Mouse (Mus musculus): Measurements from ENCODE around the gene Ptpn1. TPM values are rescaled to one million over a fixed set of nuclear protein-coding genes. Genes with fewer than 3 reads are reported as not detected.

The Ptpn1 gene
- polyA plus RNA-seq, 2 experiments, result 10.0 to 24.3 TPM

GRCm38 (mm10) chr2:168002188-168002587, 70.3 kb downstream of the Ptpn1 start:
- H3K27me3 ChIP-seq (ENCODE audit: control insufficient read depth, insufficient read depth, low read length), result no peaks in the 10 kb centered on the region
- ATAC-seq (ENCODE audit: insufficient read depth) (no peak), DNase-seq (ENCODE audit: low read depth in 3 of 3, low spot score in 3 of 3) (no peak)
- no peaks in the 10 kb centered on the region for H3K36me3 ChIP-seq (replicated peaks; ENCODE audit: control insufficient read depth, insufficient read depth, low read depth)
- H3K4me3 ChIP-seq (ENCODE audit: insufficient read depth in 1 of 2, low read depth in 2 of 2, low read length in 2 of 2), result no peak overlapping the region
- TF ChIP-seq CTCF (IDR thresholded peaks at IDR 0.05; ENCODE audit: low read depth) (no peak), EP300 (IDR thresholded peaks at IDR 0.05; ENCODE audit: low read depth) (no peak)
- WGBS (ENCODE audit: insufficient replicate concordance), result 47% methylated on average over 4 of the region's 4 CpGs
- no peak overlapping the region for H3K9ac ChIP-seq (replicated peaks)
- peaks cover 0 to 5% of the 10 kb centered on the region in 2 experiments; a peak in 2 of 4 replicates for H3K4me1 ChIP-seq (replicated peaks; ENCODE audit: control insufficient read depth in 2 of 2, insufficient read depth in 2 of 2, low read length in 1 of 2)
- no peak overlapping the region for H3K27ac ChIP-seq
- H3K9me3 ChIP-seq (ENCODE audit: control insufficient read depth, low read length), result no peaks in the 10 kb centered on the region
- no peak overlapping the region for H3K4me2 ChIP-seq (ENCODE audit: low read depth)

DNA sequence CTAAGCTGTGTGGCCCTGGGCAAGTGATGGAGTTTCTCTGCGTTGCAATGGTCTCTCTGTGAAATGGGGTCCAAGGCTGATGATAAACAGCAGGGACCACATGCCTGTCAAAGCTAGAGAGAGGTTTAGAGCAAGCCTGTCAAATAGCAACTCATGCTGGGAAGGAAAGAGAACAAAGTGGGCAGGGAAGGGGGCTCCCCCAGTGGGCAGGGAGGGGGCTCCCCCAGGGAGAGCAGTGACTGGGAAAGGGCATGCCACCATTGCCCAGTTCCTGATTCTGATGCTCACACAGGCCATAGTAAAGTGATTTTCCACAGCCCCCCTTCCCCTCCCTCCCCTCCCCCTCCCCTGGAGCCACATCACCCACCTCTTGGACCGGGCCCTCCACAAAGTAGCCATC, 71.0 kb downstream of the Ptpn1 start:
- ATAC-seq (ENCODE audit: insufficient read depth) (no peak), DNase-seq (ENCODE audit: low read depth in 3 of 3, low spot score in 3 of 3) (no peak)
- no peak overlapping the region for H3K27ac ChIP-seq
- no peak overlapping the region for H3K4me2 ChIP-seq (ENCODE audit: low read depth)
- TF ChIP-seq EP300 (IDR thresholded peaks at IDR 0.05; ENCODE audit: low read depth) (no peak), CTCF (IDR thresholded peaks at IDR 0.05; ENCODE audit: low read depth) (no peak)
- WGBS (ENCODE audit: insufficient replicate concordance), result 52% methylated on average over 2 of the region's 2 CpGs
- H3K4me3 ChIP-seq (ENCODE audit: insufficient read depth in 1 of 2, low read depth in 2 of 2, low read length in 2 of 2), result no peak overlapping the region
- no peaks in the 10 kb centered on the region for H3K36me3 ChIP-seq (replicated peaks; ENCODE audit: control insufficient read depth, insufficient read depth, low read depth)
- no peaks in the 10 kb centered on the region for H3K9me3 ChIP-seq (ENCODE audit: control insufficient read depth, low read length)
- no peak overlapping the region for H3K9ac ChIP-seq (replicated peaks)
- H3K27me3 ChIP-seq (ENCODE audit: control insufficient read depth, insufficient read depth, low read length), result no peaks in the 10 kb centered on the region
- H3K4me1 ChIP-seq (replicated peaks; ENCODE audit: control insufficient read depth in 2 of 2, insufficient read depth in 2 of 2, low read length in 1 of 2), result peaks cover 0 to 3% of the 10 kb centered on the region in 2 experiments; a peak in 2 of 4 replicates

DNA sequence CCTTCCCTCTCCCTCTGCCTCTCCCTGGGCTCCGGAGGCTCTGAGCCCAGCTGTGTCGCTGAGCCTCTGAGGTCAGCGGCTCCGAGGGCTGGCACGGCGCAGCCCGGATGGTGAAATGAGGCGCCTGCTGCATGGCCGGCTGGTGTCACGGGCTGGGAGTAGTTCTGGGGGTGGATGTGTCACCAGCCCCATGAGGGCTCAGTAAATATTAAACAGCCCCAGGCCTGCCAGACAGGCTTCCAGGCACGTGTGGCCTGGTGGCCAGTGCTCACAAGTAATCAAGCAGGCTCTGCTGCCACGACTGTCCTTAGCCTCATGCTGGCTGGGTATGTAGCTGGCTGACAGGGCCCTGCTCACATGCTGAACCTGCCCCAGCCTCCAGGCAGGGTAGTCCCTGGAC, 71.6 kb downstream of the Ptpn1 start:
- H3K9ac ChIP-seq (replicated peaks), result no peak overlapping the region
- H3K9me3 ChIP-seq (ENCODE audit: control insufficient read depth, low read length), result no peaks in the 10 kb centered on the region
- H3K4me2 ChIP-seq (ENCODE audit: low read depth), result no peak overlapping the region
- peaks cover 0 to 3% of the 10 kb centered on the region in 2 experiments; a peak in 2 of 4 replicates for H3K4me1 ChIP-seq (replicated peaks; ENCODE audit: control insufficient read depth in 2 of 2, insufficient read depth in 2 of 2, low read length in 1 of 2)
- H3K27me3 ChIP-seq (ENCODE audit: control insufficient read depth, insufficient read depth, low read length), result no peaks in the 10 kb centered on the region
- no peak overlapping the region for H3K4me3 ChIP-seq (ENCODE audit: insufficient read depth in 1 of 2, low read depth in 2 of 2, low read length in 2 of 2)
- TF ChIP-seq EP300 (IDR thresholded peaks at IDR 0.05; ENCODE audit: low read depth), result no peak
- TF ChIP-seq CTCF (IDR thresholded peaks at IDR 0.05; ENCODE audit: low read depth), result no peak
- H3K36me3 ChIP-seq (replicated peaks; ENCODE audit: control insufficient read depth, insufficient read depth, low read depth), result no peaks in the 10 kb centered on the region
- DNase-seq (ENCODE audit: low read depth in 3 of 3, low spot score in 3 of 3) (no peak), ATAC-seq (ENCODE audit: insufficient read depth) (0 out of 2 replicates have a peak, but pooled peaks have one; percentile 5)
- 64% methylated on average over 12 of the region's 12 CpGs for WGBS (ENCODE audit: insufficient replicate concordance)
- no peak overlapping the region for H3K27ac ChIP-seq

- Histone ChIP-seq H3K9ac (replicated peaks) (no peak overlapping the region), H3K4me3 (ENCODE audit: insufficient read depth in 1 of 2, low read depth in 2 of 2, low read length in 2 of 2) (no peak overlapping the region), H3K27me3 (ENCODE audit: control insufficient read depth, insufficient read depth, low read length) (no peaks in the 10 kb centered on the region), H3K27ac (no peak overlapping the region), H3K4me2 (ENCODE audit: low read depth) (no peak overlapping the region), H3K4me1 (replicated peaks; ENCODE audit: control insufficient read depth in 2 of 2, insufficient read depth in 2 of 2, low read length in 1 of 2) (peaks cover 0 to 3% of the 10 kb centered on the region in 2 experiments; a peak in 2 of 4 replicates), H3K36me3 (replicated peaks; ENCODE audit: control insufficient read depth, insufficient read depth, low read depth) (no peaks in the 10 kb centered on the region), H3K9me3 (ENCODE audit: control insufficient read depth, low read length) (no peaks in the 10 kb centered on the region)
- DNase-seq (ENCODE audit: low read depth in 3 of 3, low spot score in 3 of 3) (no peak), ATAC-seq (ENCODE audit: insufficient read depth) (no peak)
- TF ChIP-seq CTCF (IDR thresholded peaks at IDR 0.05; ENCODE audit: low read depth) (peak; percentile 66), EP300 (IDR thresholded peaks at IDR 0.05; ENCODE audit: low read depth) (no peak)
- WGBS (ENCODE audit: insufficient replicate concordance), result 49% methylated on average over 2 of the region's 2 CpGs
Measured at GRCm38 (mm10) chr2:168004369-168004768, 72.5 kb downstream of the Ptpn1 start.

DNA sequence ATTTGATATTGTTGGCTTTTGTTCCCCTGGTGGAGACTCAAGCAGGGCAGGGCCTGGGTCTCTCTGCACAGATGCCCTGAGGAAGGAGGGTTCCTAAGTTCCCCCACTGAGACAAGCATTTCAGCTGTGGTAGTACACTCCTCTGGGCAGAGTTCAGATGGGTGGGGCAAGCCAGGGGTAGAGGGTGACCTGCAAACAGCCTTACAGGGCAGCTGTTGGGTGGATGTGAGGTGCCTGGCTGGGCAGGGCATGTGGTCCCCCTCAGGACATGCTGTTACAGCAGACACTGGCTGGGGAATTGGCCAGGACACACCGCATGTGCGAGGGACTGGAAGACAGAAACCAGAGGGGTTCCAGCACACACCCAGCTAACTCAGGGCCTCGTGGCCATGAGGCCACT, 73.1 kb downstream of the Ptpn1 start:
- no peaks in the 10 kb centered on the region for H3K27me3 ChIP-seq (ENCODE audit: control insufficient read depth, insufficient read depth, low read length)
- no peak overlapping the region for H3K27ac ChIP-seq
- no peak overlapping the region for H3K9ac ChIP-seq (replicated peaks)
- no peaks in the 10 kb centered on the region for H3K36me3 ChIP-seq (replicated peaks; ENCODE audit: control insufficient read depth, insufficient read depth, low read depth)
- H3K4me3 ChIP-seq (ENCODE audit: insufficient read depth in 1 of 2, low read depth in 2 of 2, low read length in 2 of 2), result no peak overlapping the region
- TF ChIP-seq CTCF (IDR thresholded peaks at IDR 0.05; ENCODE audit: low read depth) (no peak), EP300 (IDR thresholded peaks at IDR 0.05; ENCODE audit: low read depth) (no peak)
- no peak for DNase-seq (ENCODE audit: low read depth in 3 of 3, low spot score in 3 of 3)
- 64% methylated on average over 3 of the region's 3 CpGs for WGBS (ENCODE audit: insufficient replicate concordance)
- no peak; the same call in 1 of the 2 replicates for ATAC-seq (ENCODE audit: insufficient read depth)
- H3K9me3 ChIP-seq (ENCODE audit: control insufficient read depth, low read length), result no peaks in the 10 kb centered on the region
- H3K4me1 ChIP-seq (replicated peaks; ENCODE audit: control insufficient read depth in 2 of 2, insufficient read depth in 2 of 2, low read length in 1 of 2), result peaks cover 0 to 3% of the 10 kb centered on the region in 2 experiments; a peak in 2 of 4 replicates
- H3K4me2 ChIP-seq (ENCODE audit: low read depth), result no peak overlapping the region

Data from liver, embryonic 14.5 days (tissue).